Mouse (Mus musculus): ENCODE data around the gene Tnfsf8.

GRCm38 (mm10) chr4:63823136-63823535 is 38.0 kb downstream of the Tnfsf8 start:
- TF ChIP-seq POLR2A (IDR thresholded peaks at IDR 0.05; ENCODE audit: borderline replicate concordance, extremely low read depth, insufficient read depth, insufficient read length, poor library complexity, severe bottlenecking), result no peak
- TF ChIP-seq CTCF (IDR thresholded peaks at IDR 0.05; ENCODE audit: borderline replicate concordance, extremely low read depth, insufficient read depth, insufficient read length), result no peak
